Mouse (Mus musculus) adrenal gland, postnatal 10 days (tissue): ENCODE measurements around the gene Ssr4. TPM values are rescaled to one million over a fixed set of nuclear protein-coding genes. Genes with fewer than 3 reads are reported as not detected.
"Not testable (repeated sequence)": the region's sequence is repeated elsewhere in the genome, so short reads cannot be mapped to it uniquely, and the experiment has no call there.

ENCODE experiments used
- DNase-seq: peaks from one replicate; pipeline ENCODE4 v3.0.0; 2021; ENCODE audit warnings: mixed read lengths
- long read RNA-seq, 2 experiments: library from polyadenylated mRNA; stranded (forward); transcript quantifications; one replicate each; pipeline ENCODE4 v2.0.0; 2021
- total RNA-seq, 2 experiments: library from RNA; stranded (reverse); gene quantifications; 2 replicates each; pipeline ENCODE4 v1.2.3; 2021

Gene Ssr4
- 100 to 1,000 TPM; 166 to 177 TPM for total RNA-seq
- long read RNA-seq, experiment 1, transcript Ssr4-208 (6 exons, 800 nt) = major isoform, 107 of 172 reads
- long read RNA-seq, experiment 1, transcript Ssr4-201 (6 exons, 765 nt) = minor isoform, 43 of 172 reads
- long read RNA-seq, experiment 1, partial matches to known transcripts = 9 of 172 reads
- long read RNA-seq, experiment 1, other reads (novel, unspliced or antisense) = 11 of 172 reads
- long read RNA-seq, experiment 2, transcript Ssr4-208 (6 exons, 800 nt) = major isoform, 63 of 98 reads
- long read RNA-seq, experiment 2, transcript Ssr4-201 (6 exons, 765 nt) = minor isoform, 25 of 98 reads
- long read RNA-seq, experiment 2, partial matches to known transcripts = 7 of 98 reads
- long read RNA-seq, experiment 2, other reads (novel, unspliced or antisense) = 2 of 98 reads

- DNase-seq = peak; percentile 92
Measured at GRCm38 (mm10) chrX:73786364-73787224, at the start of gene Ssr4, which contains the start of gene Idh3g. Gene Ssr4, plus strand, starts transcription at chrX:73787028. Gene Idh3g, minus strand, starts transcription at chrX:73786897.

- DNase-seq = peak; percentile 8
Measured at GRCm38 (mm10) chrX:73738155-73738554, 48.7 kb upstream of the Ssr4 start.

GRCm38 (mm10) chrX:73739151-73739550 lies 47.7 kb upstream of the Ssr4 start:
- DNase-seq = no peak

- DNase-seq = not testable (repeated sequence)
Measured at GRCm38 (mm10) chrX:73739841-73740240, 47.0 kb upstream of the Ssr4 start.

- no peak for DNase-seq
Measured at GRCm38 (mm10) chrX:73744774-73745481, 41.9 kb upstream of the Ssr4 start.

- DNase-seq = no peak
Measured at GRCm38 (mm10) chrX:73748977-73749376, 37.9 kb upstream of the Ssr4 start.

GRCm38 (mm10) chrX:73756334-73757140 lies 30.3 kb upstream of the Ssr4 start, which contains the start of gene Plxnb3:
Gene Plxnb3, plus strand, starts transcription at chrX:73757090.
- no peak for DNase-seq

- no peak for DNase-seq
Measured at GRCm38 (mm10) chrX:73758611-73759290, 28.1 kb upstream of the Ssr4 start.

GRCm38 (mm10) chrX:73765311-73765710 lies 21.5 kb upstream of the Ssr4 start:
- peak; percentile 75 for DNase-seq

GRCm38 (mm10) chrX:73767267-73767666 lies 19.6 kb upstream of the Ssr4 start:
- DNase-seq = no peak

GRCm38 (mm10) chrX:73774168-73774760 lies 12.6 kb upstream of the Ssr4 start, which contains the start of gene Srpk3:
Gene Srpk3, plus strand, starts transcription at chrX:73774405.
- no peak for DNase-seq

GRCm38 (mm10) chrX:73774802-73775483 lies 11.9 kb upstream of the Ssr4 start:
- no peak for DNase-seq

GRCm38 (mm10) chrX:73782227-73782626 lies 4.6 kb upstream of the Ssr4 start:
- DNase-seq = no peak

- no peak for DNase-seq
Measured at GRCm38 (mm10) chrX:73785666-73786065, 1.2 kb upstream of the Ssr4 start.

GRCm38 (mm10) chrX:73787225-73787558 lies 364 bp downstream of the Ssr4 start:
- no peak for DNase-seq

- DNase-seq = no peak
Measured at GRCm38 (mm10) chrX:73788501-73788900, 1.7 kb downstream of the Ssr4 start.

- DNase-seq = no peak
Measured at GRCm38 (mm10) chrX:73793039-73793438, 6.2 kb downstream of the Ssr4 start.

GRCm38 (mm10) chrX:73793505-73793904 lies 6.7 kb downstream of the Ssr4 start:
- no peak for DNase-seq

GRCm38 (mm10) chrX:73797511-73797910 lies 10.7 kb downstream of the Ssr4 start:
- no peak for DNase-seq

GRCm38 (mm10) chrX:73798502-73798901 lies 11.7 kb downstream of the Ssr4 start:
- peak; percentile 84 for DNase-seq
